Mouse (Mus musculus) liver, adult (tissue): ENCODE results near the gene Rptor.

Experiments
- GATA4 ChIP-seq: IDR thresholded peaks from 2 replicates; pipeline ENCODE4 v1.6.1; 2014; ENCODE audit warnings: mild to moderate bottlenecking, low read length; ENCODE audit not compliant: insufficient replicate concordance

Rptor gene

GRCm38 (mm10) chr11:119829116-119829515, 226.4 kb downstream of the Rptor start:
- TF ChIP-seq GATA4, result no peak

- no peak for TF ChIP-seq GATA4
Measured at GRCm38 (mm10) chr11:119831682-119832081, 229.0 kb downstream of the Rptor start.

GRCm38 (mm10) chr11:119833311-119833710, 230.6 kb downstream of the Rptor start:
- TF ChIP-seq GATA4, result no peak

- TF ChIP-seq GATA4, result no peak
Measured at GRCm38 (mm10) chr11:119833877-119834804, 231.4 kb downstream of the Rptor start.

- TF ChIP-seq GATA4, result no peak
Measured at GRCm38 (mm10) chr11:119836326-119836725, 233.6 kb downstream of the Rptor start.

GRCm38 (mm10) chr11:119837786-119838185, 235.1 kb downstream of the Rptor start:
- TF ChIP-seq GATA4, result no peak

GRCm38 (mm10) chr11:119839411-119840342, 237.0 kb downstream of the Rptor start:
- no peak for TF ChIP-seq GATA4

- TF ChIP-seq GATA4, result no peak
Measured at GRCm38 (mm10) chr11:119846608-119847007, 243.9 kb downstream of the Rptor start.

GRCm38 (mm10) chr11:119847076-119847475, 244.4 kb downstream of the Rptor start:
- no peak for TF ChIP-seq GATA4

GRCm38 (mm10) chr11:119847569-119847968, 244.9 kb downstream of the Rptor start:
- no peak for TF ChIP-seq GATA4

- no peak for TF ChIP-seq GATA4
Measured at GRCm38 (mm10) chr11:119848189-119848588, 245.5 kb downstream of the Rptor start.

- no peak for TF ChIP-seq GATA4
Measured at GRCm38 (mm10) chr11:119855999-119856398, 253.3 kb downstream of the Rptor start.

- TF ChIP-seq GATA4, result no peak
Measured at GRCm38 (mm10) chr11:119862523-119863299, 260.0 kb downstream of the Rptor start.

- no peak for TF ChIP-seq GATA4
Measured at GRCm38 (mm10) chr11:119863421-119863821, 260.7 kb downstream of the Rptor start.

GRCm38 (mm10) chr11:119866837-119867236, 264.1 kb downstream of the Rptor start:
- no peak for TF ChIP-seq GATA4

- no peak for TF ChIP-seq GATA4
Measured at GRCm38 (mm10) chr11:119868138-119868537, 265.4 kb downstream of the Rptor start.
